In the genomic region with DNA sequence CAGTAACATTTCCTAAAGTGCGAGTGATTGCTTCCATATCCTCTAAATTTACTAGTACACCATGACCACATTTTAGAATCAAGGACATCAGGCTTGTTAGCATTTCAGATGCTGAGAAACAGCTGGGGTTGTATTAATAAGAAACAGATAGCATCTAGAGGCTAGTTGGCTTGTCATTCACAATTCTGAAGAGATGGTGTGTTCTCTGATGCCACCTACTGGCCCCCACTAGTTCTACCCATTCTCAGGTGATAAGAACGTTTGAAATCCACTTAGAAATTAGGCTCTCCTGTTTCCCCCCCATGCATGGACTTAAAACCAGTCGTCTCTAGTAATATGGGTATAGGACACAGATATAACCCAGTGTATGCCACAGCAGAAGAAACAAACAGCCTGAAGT, we compare ENCODE assay signal across 10 mouse cellular contexts.
DNase-seq lines count a peak whose midpoint lies in the region; ATAC-seq and TF ChIP-seq lines count a peak whose summit lies in the region.
"Had no signal": no experiment of that assay in that cellular context is flagged by ENCODE, and none has a peak within 500 bp of the region (broad histone marks: within the 10 kb centered on the region; RNA-seq: fewer than 3 reads in every experiment).

No protein-coding gene starts in this region.

- TF ChIP-seq POLR2A in CH12.LX (IDR thresholded peaks at IDR 0.05; ENCODE audit: low read depth, low read length) = no peak

- no peak overlapping the region for H3K27ac ChIP-seq in heart, postnatal 0 days (ENCODE audit: low read depth)
- H3K27ac ChIP-seq in CH12.LX (ENCODE audit: insufficient read depth, low read depth) = no peak overlapping the region
- H3K27ac ChIP-seq: forebrain, embryonic 15.5 days had no signal

- peak; percentile 50 for TF ChIP-seq RAD21 in CH12.LX (IDR thresholded peaks at IDR 0.05; ENCODE audit: low read depth, low read length)

- H3K79me2 ChIP-seq in CH12.LX (replicated peaks; ENCODE audit: control insufficient read depth, extremely low read depth, insufficient read depth, poor library complexity, severe bottlenecking) = no peaks in the 10 kb centered on the region

- dilution Hi-C loops in CH12.LX (cut with MboI; ENCODE audit: extremely low pct_ligation_motif_present, extremely low pct_unique_long_range_greater_than_20kb, low sequenced_read_pairs) = no loop called here

- peak; percentile 18 for DNase-seq in heart, postnatal 0 days (ENCODE audit: low spot score)
- no peak for DNase-seq in heart, adult 8-10 months (ENCODE audit: low spot score)
- DNase-seq in CH12.LX (ENCODE audit: extremely low read depth) = peak; percentile 24
- DNase-seq in c-Kit-positive CD71-negative TER-119-negative erythroid progenitor cells, embryonic 14.5 days (ENCODE audit: low read depth) = peak; percentile 5
- peak; percentile 37 to 47 for DNase-seq in left cerebral cortex, postnatal 14 days (ENCODE audit: low spot score in 2 of 2)
- no peak for DNase-seq in thymus, postnatal 10 days (ENCODE audit: low spot score in 2 of 2)
- DNase-seq in gastrocnemius, postnatal 25 days = no peak
- no peak for DNase-seq in Muller cell, postnatal 12 days (ENCODE audit: inconsistent ontology term)
- DNase-seq: thymus, postnatal 14 days had no signal

- no peak overlapping the region for H3K9ac ChIP-seq in heart, postnatal 0 days (replicated peaks; ENCODE audit: low read depth, low read length)
- H3K9ac ChIP-seq in CH12.LX (ENCODE audit: insufficient read depth, low read depth) = no peak overlapping the region
- H3K9ac ChIP-seq: forebrain, embryonic 15.5 days had no signal

- 0 out of 2 replicates have a peak, but pooled peaks cover 8% of the 10 kb centered on the region for H3K4me1 ChIP-seq in heart, postnatal 0 days (ENCODE audit: control insufficient read depth, insufficient read depth)
- H3K4me1 ChIP-seq in CH12.LX (ENCODE audit: control insufficient read depth in 1 of 2, insufficient read depth in 2 of 2) = no peaks in the 10 kb centered on the region
- H3K4me1 ChIP-seq: forebrain, embryonic 15.5 days had no signal

- no peaks in the 10 kb centered on the region for H3K36me3 ChIP-seq in heart, postnatal 0 days (replicated peaks; ENCODE audit: control insufficient read depth, insufficient read depth, low read length)
- no peaks in the 10 kb centered on the region for H3K36me3 ChIP-seq in CH12.LX (replicated peaks in 1 of 2; ENCODE audit: control insufficient read depth in 1 of 2, insufficient read depth in 1 of 2, low read length in 1 of 2)
- H3K36me3 ChIP-seq: forebrain, embryonic 15.5 days had no signal

- intact Hi-C loops in left cerebral cortex, postnatal 14 days (cut with DNase I) = loop anchor here (2.0 kb wide), 1 partner anchor 58 kb away; no protein-coding TSS in a partner anchor

- TF ChIP-seq CTCF in heart, postnatal 0 days (IDR thresholded peaks at IDR 0.05; ENCODE audit: low read depth) = peak; percentile 45
- peak in 1 of 2 experiments; percentile 65; a peak in 2 of 4 replicates for TF ChIP-seq CTCF in CH12.LX (conservative IDR thresholded peaks at IDR 0.05 in 1 of 2, IDR thresholded peaks at IDR 0.05 in 1 of 2; ENCODE audit: low read depth in 2 of 2, low read length in 2 of 2)

- no peak overlapping the region for H3K4me2 ChIP-seq in heart, postnatal 0 days (ENCODE audit: low read depth, low read length)
- H3K4me2 ChIP-seq in CH12.LX (ENCODE audit: insufficient read depth, low read depth, poor library complexity, severe bottlenecking) = no peak overlapping the region
- H3K4me2 ChIP-seq: forebrain, embryonic 15.5 days had no signal

- WGBS in heart, postnatal 0 days = 42% methylated on average over 3 of the region's 3 CpGs

- TF ChIP-seq EP300 in heart, postnatal 0 days (IDR thresholded peaks at IDR 0.05; ENCODE audit: low read depth) = no peak
- TF ChIP-seq EP300 in CH12.LX (IDR thresholded peaks at IDR 0.05; ENCODE audit: low read length) = no peak

- no peak for ATAC-seq in heart, postnatal 0 days (ENCODE audit: insufficient read depth, low read depth)
- ATAC-seq: forebrain, embryonic 15.5 days had no signal

- in situ Hi-C loops in CH12.LX (cut with MboI; ENCODE audit: low pct_ligation_motif_present, low pct_unique_long_range_greater_than_20kb, low sequenced_read_pairs) = no loop called here

- H3K4me3 ChIP-seq in heart, postnatal 0 days (ENCODE audit: low read depth, low read length) = no peak overlapping the region
- H3K4me3 ChIP-seq in CH12.LX (replicated peaks in 1 of 3; ENCODE audit: low read depth in 2 of 3, low read length in 2 of 3, poor library complexity in 1 of 3) = no peak overlapping the region
- H3K4me3 ChIP-seq: forebrain, embryonic 15.5 days had no signal

- no peaks in the 10 kb centered on the region for H3K27me3 ChIP-seq in heart, postnatal 0 days (ENCODE audit: control insufficient read depth, insufficient read depth, low read length)
- no peaks in the 10 kb centered on the region for H3K27me3 ChIP-seq in CH12.LX (replicated peaks)
- H3K27me3 ChIP-seq: forebrain, embryonic 15.5 days had no signal

- no peaks in the 10 kb centered on the region for H3K9me3 ChIP-seq in heart, postnatal 0 days (replicated peaks; ENCODE audit: control insufficient read depth, low read length)
- H3K9me3 ChIP-seq in CH12.LX (replicated peaks; ENCODE audit: low read length) = no peaks in the 10 kb centered on the region
- H3K9me3 ChIP-seq: forebrain, embryonic 15.5 days had no signal

TF ChIP-seq in CH12.LX, 34 proteins besides CTCF, POLR2A, EP300 and RAD21:
- peak; percentile 55 for TF ChIP-seq SMC3 (IDR thresholded peaks at IDR 0.05; ENCODE audit: low read depth, low read length)
- no peak for TF ChIP-seq NRF1 (IDR thresholded peaks at IDR 0.05; ENCODE audit: low read depth, low read length)

Comparison
In these comparisons a context has a peak if more than half of its experiments do, and no peak if none do; other contexts are left out.
1. DNase-seq: peak in heart, postnatal 0 days (single experiment), CH12.LX (single experiment), c-Kit-positive CD71-negative TER-119-negative erythroid progenitor cells, embryonic 14.5 days (single experiment) and left cerebral cortex, postnatal 14 days (2 of 2); none in heart, adult 8-10 months (single experiment), thymus, postnatal 10 days (0 of 2), gastrocnemius, postnatal 25 days (single experiment) and Muller cell, postnatal 12 days (single experiment).